Mouse (Mus musculus) embryonic facial prominence, embryonic 15.5 days (tissue): Measurements from ENCODE around the gene Pla2g4c. TPM values are rescaled to one million over a fixed set of nuclear protein-coding genes. Genes with fewer than 3 reads are reported as not detected.

ENCODE experiments used
- ATAC-seq: fragments of 200-750 bp; cut with Nextera tagmentation; 2 replicates; pipeline ENCODE4 v1.8.0; 2017; ENCODE audit warnings: low read depth, moderate TSS enrichment; ENCODE audit not compliant: insufficient number of reproducible peaks, low FRiP score, low TSS enrichment
- H3K27ac ChIP-seq: fragments of 300-500 bp; sonication (generic); replicated peaks from 2 replicates; pipeline ENCODE4 v1.5.1; 2015; ENCODE audit warnings: mild to moderate bottlenecking, inconsistent platforms
- H3K27me3 ChIP-seq: fragments of 300-500 bp; sonication (generic); 2 replicates; pipeline ENCODE4 v1.6.1; 2015; ENCODE audit warnings: inconsistent platforms
- H3K36me3 ChIP-seq: fragments of 300-500 bp; sonication (generic); 2 replicates; pipeline ENCODE4 v1.6.1; 2015; ENCODE audit warnings: mild to moderate bottlenecking, inconsistent platforms
- H3K4me1 ChIP-seq: fragments of 300-500 bp; sonication (generic); 2 replicates; pipeline ENCODE4 v1.6.1; 2015; ENCODE audit warnings: inconsistent platforms
- H3K4me2 ChIP-seq: fragments of 300-500 bp; sonication (generic); replicated peaks from 2 replicates; pipeline ENCODE4 v1.6.1; 2015; ENCODE audit warnings: mild to moderate bottlenecking, inconsistent platforms
- H3K4me3 ChIP-seq: fragments of 300-500 bp; sonication (generic); replicated peaks from 2 replicates; pipeline ENCODE4 v1.5.1; 2015; ENCODE audit warnings: mild to moderate bottlenecking, inconsistent platforms
- H3K9ac ChIP-seq: fragments of 300-500 bp; sonication (generic); 2 replicates; pipeline ENCODE4 v1.6.1; 2015; ENCODE audit warnings: inconsistent platforms
- H3K9me3 ChIP-seq: fragments of 300-500 bp; sonication (generic); replicated peaks from 2 replicates; pipeline ENCODE4 v1.6.1; 2016; ENCODE audit warnings: inconsistent platforms
- WGBS: fragments of 180-500 bp; shearing (Covaris S2); methylation state at CpG from one replicate; pipeline ENCODE4 v1.1.7; 2015; 5-methylcytosine and 5-hydroxymethylcytosine counted together
- polyA plus RNA-seq: library from polyadenylated mRNA; unstranded; fragments of >200 nt; fragmentation: Nextera tagmentation; extraction: Ambion mirVana; gene quantifications from 2 replicates; pipeline ENCODE4 v1.2.1, GENCODE M21; 2015

Gene Pla2g4c
- polyA plus RNA-seq, 1 experiment from 2014 or later = 1.2 TPM

- no peaks in the 10 kb centered on the region for H3K27me3 ChIP-seq
- no peak within 1 kb of the TSS for H3K27ac ChIP-seq
- ATAC-seq = no peak
- no peak within 1 kb of the TSS for H3K9ac ChIP-seq
- WGBS = 79% methylated on average over 1 of the region's 1 CpGs
- H3K4me1 ChIP-seq = no peaks in the 10 kb centered on the region
- H3K4me2 ChIP-seq = no peak within 1 kb of the TSS
- H3K4me3 ChIP-seq = no peak within 1 kb of the TSS
- H3K36me3 ChIP-seq = no peaks in the 10 kb centered on the region
- no peaks in the 10 kb centered on the region for H3K9me3 ChIP-seq
Observed at GRCm38 (mm10) chr7:13397832-13398231, 73.4 kb downstream of the Pla2g4c start, which contains the start of gene Cabp5. Gene Cabp5, plus strand, starts transcription at chr7:13398132.

Other genes starting within 250 kb of the Pla2g4c start
- not detected in 2 replicates for gene Vmn1r85, start 229.5 kb upstream of the Pla2g4c start, polyA plus RNA-seq
- gene Vmn1r86, start 204.7 kb upstream of the Pla2g4c start, polyA plus RNA-seq = not detected in 2 replicates
- gene Vmn1r87, start 184.5 kb upstream of the Pla2g4c start, polyA plus RNA-seq = 0.04 TPM in 1 of 2 replicates, not detected in the other
- 0.03 TPM in 1 of 2 replicates, not detected in the other for gene Vmn1r88, start 165.1 kb upstream of the Pla2g4c start, polyA plus RNA-seq
- not detected in 2 replicates for gene Vmn1r89, start 111.6 kb upstream of the Pla2g4c start, polyA plus RNA-seq
- gene Lig1, start 47.4 kb upstream of the Pla2g4c start, polyA plus RNA-seq = 82.4 and 84.8 TPM in 2 replicates
- 10.7 TPM in 2 replicates for gene Zswim9, start 45.9 kb upstream of the Pla2g4c start, polyA plus RNA-seq
- not detected in 2 replicates for gene Cabp5, start 73.5 kb downstream of the Pla2g4c start, polyA plus RNA-seq
- not detected in 2 replicates for gene Bsph1, start 126.2 kb downstream of the Pla2g4c start, polyA plus RNA-seq
- gene Bsph2, start 246.4 kb downstream of the Pla2g4c start, polyA plus RNA-seq = not detected in 2 replicates